Mouse (Mus musculus) embryo, embryonic 10.5 days (tissue): ENCODE results near the gene Terb1.

Source experiments
- DNase-seq: peaks from one replicate; pipeline ENCODE4 v3.0.0-alpha.2; 2015; ENCODE audit warnings: low spot score

Gene Terb1

GRCm38 (mm10) chr8:104448796-104449195 lies 60.9 kb downstream of the Terb1 start:
- DNase-seq: no peak

GRCm38 (mm10) chr8:104446016-104446415 lies 63.7 kb downstream of the Terb1 start:
- no peak for DNase-seq

- DNase-seq: no peak
Measured at GRCm38 (mm10) chr8:104445248-104445647, 64.5 kb downstream of the Terb1 start.

GRCm38 (mm10) chr8:104443125-104443679 lies 66.5 kb downstream of the Terb1 start:
- DNase-seq: no peak

GRCm38 (mm10) chr8:104442299-104443124 lies 67.2 kb downstream of the Terb1 start, which contains the start of gene Dync1li2:
Gene Dync1li2, minus strand, starts transcription at chr8:104443047.
- peak; percentile 91 for DNase-seq

GRCm38 (mm10) chr8:104441613-104442012 lies 68.1 kb downstream of the Terb1 start:
- DNase-seq: peak; percentile 7

- DNase-seq: no peak
Measured at GRCm38 (mm10) chr8:104439461-104439860, 70.2 kb downstream of the Terb1 start.

- no peak for DNase-seq
Measured at GRCm38 (mm10) chr8:104437494-104438135, 72.1 kb downstream of the Terb1 start.

GRCm38 (mm10) chr8:104436591-104436990 lies 73.1 kb downstream of the Terb1 start:
- DNase-seq: no peak

- no peak for DNase-seq
Measured at GRCm38 (mm10) chr8:104436038-104436437, 73.7 kb downstream of the Terb1 start.

- no peak for DNase-seq
Measured at GRCm38 (mm10) chr8:104434826-104435354, 74.8 kb downstream of the Terb1 start.

- no peak for DNase-seq
Measured at GRCm38 (mm10) chr8:104434275-104434674, 75.4 kb downstream of the Terb1 start.

GRCm38 (mm10) chr8:104433191-104433842 lies 76.4 kb downstream of the Terb1 start:
- no peak for DNase-seq

GRCm38 (mm10) chr8:104432656-104433055 lies 77.1 kb downstream of the Terb1 start:
- DNase-seq: no peak

GRCm38 (mm10) chr8:104430230-104430629 lies 79.5 kb downstream of the Terb1 start:
- DNase-seq: no peak

GRCm38 (mm10) chr8:104427703-104428102 lies 82.0 kb downstream of the Terb1 start:
- no peak for DNase-seq

GRCm38 (mm10) chr8:104422313-104422712 lies 87.4 kb downstream of the Terb1 start:
- DNase-seq: no peak

GRCm38 (mm10) chr8:104416022-104416421 lies 93.7 kb downstream of the Terb1 start:
- no peak for DNase-seq

GRCm38 (mm10) chr8:104414204-104414603 lies 95.5 kb downstream of the Terb1 start:
- DNase-seq: no peak

GRCm38 (mm10) chr8:104413770-104414169 lies 95.9 kb downstream of the Terb1 start:
- DNase-seq: no peak

- no peak for DNase-seq
Measured at GRCm38 (mm10) chr8:104412805-104413532, 96.7 kb downstream of the Terb1 start.

- no peak for DNase-seq
Measured at GRCm38 (mm10) chr8:104411972-104412371, 97.7 kb downstream of the Terb1 start.
